Mouse (Mus musculus): ENCODE measurements around the gene Ngrn.

Ngrn gene

DNA sequence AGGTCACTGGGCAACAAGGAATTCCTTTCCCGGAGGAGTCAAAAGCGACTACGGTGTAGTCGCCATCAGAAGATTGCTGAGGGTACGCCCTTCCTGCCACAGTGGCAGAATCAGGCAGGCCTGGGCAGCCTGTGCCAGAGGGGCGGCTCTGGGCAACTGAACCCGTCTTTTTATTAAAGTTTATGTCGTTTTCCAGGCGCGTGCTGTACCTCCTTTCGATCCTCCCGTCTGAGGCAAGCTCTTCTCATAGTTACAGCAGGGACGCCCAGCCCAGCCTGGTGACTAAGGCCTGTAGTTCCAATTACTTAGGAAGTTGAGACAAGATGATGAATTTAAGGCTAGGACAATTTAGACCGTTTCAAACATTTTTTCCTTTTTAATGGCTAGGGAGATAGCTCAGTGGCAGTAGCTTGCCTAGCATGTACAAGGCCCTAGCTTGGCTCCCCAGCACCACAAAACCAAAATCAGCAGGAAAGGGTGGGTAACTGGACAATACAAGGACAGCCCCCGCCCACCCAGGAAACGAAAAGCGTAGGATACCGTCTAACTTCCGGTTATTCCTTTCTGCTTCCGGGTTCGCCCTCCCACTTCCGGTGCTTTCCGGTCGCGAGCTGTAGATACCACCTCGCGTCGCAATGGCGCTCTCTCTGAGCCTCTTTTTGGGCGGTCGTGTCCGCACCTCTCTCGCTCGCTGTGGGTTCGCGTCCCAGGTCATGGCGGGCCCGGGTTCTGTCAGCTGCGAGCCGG is at the start of gene Ngrn:
Gene Ngrn (plus strand): TSS at position 591 of the 747 bp plus-strand sequence.
- peak; percentile 91 for DNase-seq

- no peak for DNase-seq
Observed at GRCm38 (mm10) chr7:80213604-80214003, 47.4 kb upstream of the Ngrn start.

GRCm38 (mm10) chr7:80214459-80214858 is 46.6 kb upstream of the Ngrn start:
- no peak for DNase-seq

DNA sequence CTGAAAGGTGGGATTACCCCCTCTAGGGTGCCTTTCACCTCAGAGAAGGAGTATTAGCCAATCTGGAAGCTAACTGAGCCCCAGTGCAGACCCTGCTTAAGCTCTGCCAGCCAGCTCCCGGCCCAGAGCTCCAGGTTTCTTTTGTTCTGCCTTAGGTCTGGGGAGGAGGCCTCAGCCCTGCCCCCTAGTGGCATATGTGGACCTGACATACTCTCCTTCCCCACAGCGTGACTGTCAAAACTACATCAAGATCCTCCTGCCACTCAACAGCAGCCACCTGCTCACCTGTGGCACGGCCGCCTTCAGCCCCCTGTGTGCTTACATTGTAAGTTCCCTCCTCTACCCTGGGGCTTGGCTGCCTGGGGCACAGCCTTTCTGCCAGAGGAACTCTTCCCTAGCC is 45.6 kb upstream of the Ngrn start:
- peak; percentile 83 for DNase-seq

DNA sequence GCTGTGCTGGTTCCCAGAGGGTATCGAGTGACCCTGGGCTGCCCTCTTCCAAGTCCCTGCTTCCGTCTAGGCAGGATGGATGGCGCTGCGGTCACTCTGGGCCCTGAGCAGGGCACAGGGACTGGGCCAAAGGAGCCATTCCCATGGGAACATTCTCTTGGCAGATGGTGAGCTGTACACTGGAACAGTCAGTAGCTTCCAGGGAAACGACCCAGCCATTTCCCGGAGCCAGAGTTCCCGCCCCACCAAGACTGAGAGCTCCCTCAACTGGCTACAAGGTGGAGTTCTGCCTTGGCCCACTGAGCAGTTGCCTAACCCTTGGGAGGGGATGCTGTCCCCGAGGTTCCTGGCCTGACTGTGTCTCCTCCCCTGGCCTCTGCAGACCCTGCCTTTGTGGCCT is 44.4 kb upstream of the Ngrn start:
- peak; percentile 55 for DNase-seq

GRCm38 (mm10) chr7:80218666-80219065 is 42.3 kb upstream of the Ngrn start:
- no peak for DNase-seq

DNA sequence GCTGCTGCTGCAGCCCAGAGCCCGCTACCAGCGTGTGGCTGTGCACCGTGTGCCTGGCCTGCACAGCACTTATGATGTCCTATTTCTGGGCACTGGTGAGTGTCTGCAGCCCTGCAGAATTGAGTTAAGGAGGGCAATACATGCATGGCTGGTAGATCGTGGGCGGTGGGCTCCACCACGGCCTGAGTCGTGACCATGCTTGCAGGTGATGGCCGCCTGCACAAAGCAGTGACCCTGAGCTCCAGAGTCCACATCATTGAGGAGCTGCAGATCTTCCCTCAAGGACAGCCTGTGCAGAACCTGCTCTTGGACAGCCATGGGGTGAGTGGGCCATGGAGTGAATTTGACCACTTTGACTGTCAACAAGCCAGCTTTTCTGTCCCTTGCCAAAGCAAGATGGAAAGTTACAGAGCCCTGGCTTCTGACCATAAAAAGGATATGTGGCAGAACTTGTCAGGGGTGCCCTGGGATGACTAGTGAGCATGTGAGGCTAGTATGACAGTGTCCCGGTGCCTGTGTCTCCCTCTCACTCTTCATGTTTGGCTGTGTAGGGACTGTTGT is 40.7 kb upstream of the Ngrn start:
- no peak for DNase-seq

DNA sequence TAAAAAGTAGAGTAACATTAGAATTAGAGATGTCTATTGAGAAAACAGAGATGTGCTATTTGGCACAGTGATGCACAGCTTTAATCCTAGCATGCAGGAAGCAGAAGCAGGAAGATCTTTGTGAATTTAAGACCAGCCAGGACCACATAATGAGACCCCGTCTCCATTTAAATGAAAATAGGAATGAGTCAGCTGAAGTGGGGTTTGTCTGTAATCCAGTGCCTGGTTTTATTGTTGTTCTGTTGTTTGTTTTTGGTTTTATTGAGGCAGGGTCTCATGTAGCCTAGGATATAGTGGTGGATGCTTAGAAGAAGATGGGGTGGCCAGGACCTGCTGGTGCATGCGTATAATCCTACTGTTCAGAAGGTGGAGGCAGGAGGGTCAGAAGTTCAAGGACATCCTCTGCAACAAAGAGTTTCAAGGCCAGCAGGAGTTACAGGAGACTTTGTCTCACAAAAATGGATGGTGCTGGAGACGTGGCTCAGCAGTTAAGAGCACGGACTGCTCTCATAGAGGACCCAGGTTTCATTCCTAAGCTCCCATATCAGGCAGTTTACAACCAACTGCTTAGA is 39.8 kb upstream of the Ngrn start:
- no peak for DNase-seq

GRCm38 (mm10) chr7:80227065-80227464 is 34.0 kb upstream of the Ngrn start:
- no peak for DNase-seq

GRCm38 (mm10) chr7:80230196-80230595 is 30.8 kb upstream of the Ngrn start:
- DNase-seq: peak; percentile 30

DNA sequence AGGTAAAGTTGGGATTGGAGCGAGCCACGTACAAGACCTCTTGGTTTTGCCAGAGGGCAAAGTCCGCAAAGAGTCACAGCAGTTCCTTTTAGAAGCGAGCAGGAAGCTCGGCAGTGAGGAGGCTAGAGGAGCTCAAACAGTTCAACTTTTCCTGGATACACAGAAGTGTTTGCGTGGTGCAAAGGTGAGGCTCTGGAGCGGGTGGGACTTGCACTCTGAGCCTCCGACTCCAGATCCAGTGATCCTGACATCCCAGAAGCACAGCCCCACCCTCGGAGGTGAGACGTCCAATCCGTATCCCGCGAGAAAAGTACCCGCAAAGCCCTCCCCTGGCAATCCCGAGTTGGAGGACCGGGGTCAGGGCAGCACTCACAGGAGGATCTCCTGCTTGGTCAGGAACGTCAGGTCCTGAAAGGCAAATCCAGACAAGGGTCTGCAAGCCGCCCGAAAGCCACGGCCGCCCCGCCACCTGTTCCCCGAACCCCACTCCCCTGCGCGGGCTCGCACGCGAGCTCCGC is 29.0 kb upstream of the Ngrn start:
- peak; percentile 79 for DNase-seq

GRCm38 (mm10) chr7:80232489-80233029 is 28.5 kb upstream of the Ngrn start, which contains the start of the genes Cib1 and Gdpgp1:
Cib1 (minus strand) TSS chr7:80232813.
Gdpgp1 (plus strand) TSS chr7:80232865.
- peak; percentile 99 for DNase-seq

GRCm38 (mm10) chr7:80233799-80234198 is 27.2 kb upstream of the Ngrn start:
- DNase-seq: no peak

GRCm38 (mm10) chr7:80238542-80238941 is 22.5 kb upstream of the Ngrn start:
- DNase-seq: no peak

DNA sequence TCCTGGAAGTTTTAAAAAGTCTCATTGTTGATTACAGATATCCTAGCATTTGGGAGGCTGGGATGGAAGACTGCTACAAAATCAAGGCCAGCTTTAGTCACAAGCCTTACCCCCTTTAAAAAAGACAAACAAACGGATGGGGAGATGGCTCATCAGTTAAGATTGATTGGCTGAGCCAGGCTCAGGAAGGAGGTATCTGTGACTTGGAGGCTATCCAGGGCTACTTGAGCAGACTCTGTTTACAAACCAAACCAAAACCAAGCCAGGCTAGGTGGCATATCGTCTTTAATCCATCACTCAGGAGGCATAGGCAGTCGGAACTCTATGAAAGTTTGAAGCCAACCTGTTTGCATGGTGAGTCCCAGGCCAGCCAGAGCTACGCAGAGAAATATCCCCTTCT is 19.4 kb upstream of the Ngrn start:
- DNase-seq: no peak

GRCm38 (mm10) chr7:80244851-80245250 is 16.2 kb upstream of the Ngrn start:
- DNase-seq: no peak

DNA sequence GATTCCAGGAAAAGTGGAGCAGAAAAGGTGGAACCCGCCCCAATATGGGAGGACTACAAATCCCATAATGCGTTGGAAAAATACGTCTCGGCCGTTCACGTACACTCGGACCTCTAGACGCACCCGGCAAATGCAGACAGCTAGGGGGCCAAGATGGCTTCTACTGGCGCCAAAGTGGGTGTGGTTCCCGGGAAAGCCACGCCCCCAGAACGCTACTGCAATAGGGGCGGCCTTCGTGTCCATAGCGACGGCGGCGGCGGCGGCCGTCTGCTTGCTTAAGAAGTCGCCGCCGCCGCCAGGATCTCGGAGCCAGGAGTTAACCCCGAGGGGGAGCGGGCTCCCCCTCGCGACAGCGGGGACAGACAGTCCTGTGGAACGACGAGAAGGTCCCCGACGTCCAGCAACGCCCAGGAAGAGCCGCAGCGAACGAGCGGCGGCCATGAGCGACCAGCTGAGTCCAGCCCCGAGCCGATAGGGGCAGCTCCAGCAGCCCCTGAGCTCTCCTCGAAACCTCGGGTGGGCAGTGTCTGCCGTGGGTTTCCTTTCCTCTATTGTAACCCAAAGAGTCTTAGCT is 14.8 kb upstream of the Ngrn start, which contains the start of gene Ttll13:
Gene Ttll13 (plus strand): TSS at position 229 of the 574 bp plus-strand sequence.
- DNase-seq: peak; percentile 98

DNA sequence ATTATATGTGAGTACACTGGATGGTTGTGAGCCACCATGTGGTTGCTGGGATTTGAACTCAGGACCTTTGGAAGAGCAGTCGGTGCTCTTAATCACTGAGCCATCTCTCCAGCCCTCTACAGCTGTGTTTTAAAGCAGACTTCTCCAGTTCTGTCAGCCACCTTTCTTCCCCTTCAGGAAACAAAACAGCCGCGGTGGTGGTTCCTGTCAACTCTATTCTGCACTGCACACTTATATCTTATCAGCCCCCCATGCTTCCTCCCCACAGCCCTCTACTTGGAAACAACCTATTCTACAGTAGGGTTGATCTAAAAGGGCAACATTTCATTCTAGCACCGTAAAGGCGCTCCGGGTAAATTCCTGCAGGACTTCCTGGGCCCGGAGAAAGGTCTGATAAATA is 14.2 kb upstream of the Ngrn start:
- no peak for DNase-seq

- DNase-seq: no peak
Observed at GRCm38 (mm10) chr7:80252437-80252836, 8.6 kb upstream of the Ngrn start.

DNA sequence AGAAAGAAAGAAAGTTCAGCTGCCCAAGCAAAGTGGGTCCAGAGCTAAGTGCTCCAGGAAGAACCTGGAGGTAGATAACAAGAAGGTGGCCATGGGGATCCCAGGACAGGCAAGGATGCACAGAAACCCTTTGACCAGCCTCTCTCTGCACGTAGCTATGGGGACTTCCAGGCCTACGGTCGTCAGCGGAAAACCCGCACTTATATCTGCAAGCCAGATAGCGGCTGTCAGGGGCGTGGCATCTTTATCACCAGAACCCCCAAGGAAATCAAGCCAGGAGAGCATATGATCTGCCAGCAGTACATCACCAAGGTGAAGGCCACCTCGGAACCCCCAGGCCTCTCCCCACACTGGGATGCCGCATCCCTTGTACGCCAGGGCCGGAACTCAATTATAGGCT is 8.1 kb upstream of the Ngrn start:
- no peak for DNase-seq

DNA sequence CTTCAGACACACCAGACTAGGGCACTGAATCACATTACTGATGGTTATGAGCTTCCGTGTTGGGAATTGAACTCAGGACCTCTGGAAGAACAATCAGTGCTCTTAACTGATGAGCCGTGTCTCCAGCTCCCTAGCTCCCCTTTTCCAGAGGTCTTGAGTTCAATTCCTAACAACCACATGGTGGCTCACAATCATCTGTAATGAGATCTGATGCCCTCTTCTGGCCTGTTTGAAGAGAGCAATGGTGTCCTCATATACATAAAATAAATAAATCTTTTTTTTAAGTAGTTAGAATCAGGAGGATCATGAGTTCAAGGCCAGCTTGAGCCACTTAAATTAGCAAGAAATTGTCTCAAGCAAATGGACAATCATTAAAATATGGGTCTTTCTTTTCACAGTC is 5.0 kb upstream of the Ngrn start:
- DNase-seq: no peak

GRCm38 (mm10) chr7:80257706-80258105 is 3.3 kb upstream of the Ngrn start:
- DNase-seq: no peak

- no peak for DNase-seq
Observed at GRCm38 (mm10) chr7:80261372-80261990, 466 bp downstream of the Ngrn start.

Data from kidney, postnatal 14 days (tissue).